Mouse (Mus musculus): ENCODE data around the gene Trim63.
"Not testable (repeated sequence)": the region's sequence is repeated elsewhere in the genome, so short reads cannot be mapped to it uniquely, and the experiment has no call there.

The Trim63 gene

DNA sequence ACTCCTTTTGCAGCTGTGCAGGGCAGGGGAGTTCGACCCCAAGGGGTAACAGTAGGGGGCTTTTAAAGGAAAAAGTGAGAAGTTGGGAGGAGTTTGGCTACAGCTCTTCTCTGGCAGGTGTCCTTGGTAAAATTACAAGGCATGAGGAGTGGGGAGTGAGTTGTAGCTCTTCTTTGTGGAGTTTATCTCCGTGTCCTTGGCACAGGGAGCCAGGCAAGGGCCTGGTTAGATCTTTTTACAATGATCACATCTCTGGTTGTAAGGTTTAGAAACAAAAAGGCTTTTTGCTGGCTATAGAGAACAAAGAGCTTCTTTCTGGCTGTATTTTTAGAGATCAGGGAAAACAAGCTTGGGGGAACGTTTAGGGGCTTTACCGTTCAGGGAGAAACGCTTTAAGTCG, 26.3 kb downstream of the Trim63 start:
- in situ Hi-C loops (cut with MboI), result not testable (repeated sequence)

DNA sequence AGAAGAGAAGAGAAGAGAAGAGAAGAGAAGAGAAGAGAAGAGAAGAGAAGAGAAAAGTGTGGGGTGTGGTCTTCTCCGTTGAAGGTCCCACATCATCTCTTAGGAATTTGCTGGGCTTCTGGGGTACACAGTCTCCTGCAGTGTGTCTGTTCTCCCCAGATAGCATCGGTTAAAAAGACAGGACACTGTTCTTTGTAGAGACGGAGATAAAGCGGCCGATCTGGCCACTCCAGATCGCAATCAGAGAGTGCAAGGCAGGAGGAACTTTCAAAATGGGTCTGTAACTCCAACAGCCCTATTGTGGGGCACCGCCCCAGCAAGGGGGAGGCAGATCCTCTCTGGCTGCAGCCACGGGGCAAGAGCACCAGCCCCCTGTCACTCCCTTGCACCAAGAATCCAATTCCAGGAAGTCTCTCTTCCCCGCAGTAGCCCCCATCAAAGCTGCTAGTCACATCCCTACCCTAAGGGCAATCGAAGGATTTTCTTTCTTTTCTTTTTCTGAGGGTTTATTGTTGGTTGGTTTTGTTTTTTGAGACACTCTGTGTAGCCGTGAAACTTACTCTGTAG, 27.4 kb downstream of the Trim63 start:
- in situ Hi-C loops (cut with MboI), result no loop called here

DNA sequence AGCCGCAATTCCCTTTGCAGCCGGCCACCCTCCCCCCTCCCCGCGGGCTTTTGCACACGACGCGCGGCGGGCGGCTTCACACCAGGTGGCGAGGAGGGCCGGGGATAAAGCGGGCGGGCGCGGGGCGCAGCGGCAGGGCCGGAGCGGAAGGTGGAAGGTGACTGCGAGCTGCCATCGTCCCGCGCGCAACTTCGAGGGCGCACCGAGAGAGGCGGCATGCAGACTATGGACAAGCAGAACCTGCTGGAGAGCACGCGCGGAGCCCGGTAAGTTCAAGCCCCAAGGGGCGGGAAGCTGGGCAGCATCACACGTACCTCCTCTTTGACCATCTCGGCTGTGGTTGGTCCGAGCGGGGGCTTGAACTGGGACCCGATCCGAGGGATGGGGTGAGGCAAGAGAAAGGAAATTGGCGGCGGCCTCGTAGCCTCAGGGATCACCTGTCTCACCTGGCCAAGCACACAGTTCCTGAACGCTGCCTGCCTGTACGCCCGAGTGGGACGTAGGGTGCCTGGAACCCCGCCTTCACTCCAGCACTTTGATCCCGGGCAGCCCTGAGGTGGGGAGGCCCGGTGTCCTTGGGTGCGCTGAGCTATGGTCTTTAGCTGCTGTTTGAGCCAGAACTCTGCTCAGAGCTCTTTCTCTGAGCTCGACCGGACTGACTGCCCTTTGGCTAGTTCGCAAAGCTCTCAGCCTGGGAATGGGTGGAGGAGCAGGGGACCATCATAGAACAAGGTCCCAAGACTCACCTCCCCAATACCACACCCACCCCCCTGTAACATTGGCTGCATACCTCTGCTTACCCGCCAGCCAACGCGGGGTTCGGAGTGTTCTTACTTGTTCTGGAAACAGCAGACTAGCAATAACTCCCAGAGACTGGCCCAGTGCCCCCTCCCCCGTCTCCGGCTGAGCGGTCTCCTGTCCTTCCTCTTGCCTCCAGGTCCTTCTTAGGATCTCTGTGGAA, 28.4 kb downstream of the Trim63 start, which contains the start of gene Slc30a2:
Gene Slc30a2, plus strand, starts transcription at position 111 of the 961 bp plus-strand sequence.
- in situ Hi-C loops (cut with MboI), result no loop called here

DNA sequence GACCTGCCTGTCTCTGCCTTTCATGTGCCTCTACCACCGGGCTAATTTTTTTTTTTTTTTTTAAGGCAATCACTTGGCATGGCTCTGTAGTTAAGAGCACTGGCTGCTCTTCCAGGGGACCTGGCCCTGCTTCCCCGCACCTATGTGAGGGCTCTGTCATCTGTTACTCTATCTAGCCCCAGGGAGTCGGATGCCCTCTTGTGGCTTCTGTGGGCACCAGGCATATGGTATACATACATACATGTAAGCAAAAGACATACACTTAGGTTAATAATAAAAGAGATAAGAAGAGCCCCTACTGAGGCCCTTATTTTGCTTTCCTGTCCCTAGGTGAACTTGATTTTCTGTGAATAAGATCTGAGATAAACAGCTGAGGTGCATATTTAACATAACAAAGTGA, 29.7 kb downstream of the Trim63 start:
- in situ Hi-C loops (cut with MboI), result no loop called here

DNA sequence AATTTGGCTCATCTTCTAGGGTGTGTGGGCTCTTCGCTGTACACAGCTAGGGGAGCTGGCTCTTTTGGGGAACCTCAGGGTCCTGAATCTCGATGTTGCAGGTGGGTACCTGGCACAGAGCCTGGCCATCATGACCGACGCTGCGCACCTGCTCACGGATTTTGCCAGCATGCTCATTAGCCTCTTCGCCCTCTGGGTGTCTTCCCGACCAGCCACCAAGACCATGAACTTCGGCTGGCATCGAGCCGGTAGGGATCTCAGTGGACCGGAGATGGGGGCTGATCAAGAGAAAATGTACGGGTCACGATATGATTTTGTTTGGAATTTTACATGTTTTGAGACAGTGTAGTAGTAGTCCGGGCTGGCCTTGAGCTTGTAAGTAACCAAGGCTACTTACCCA, 30.9 kb downstream of the Trim63 start:
- in situ Hi-C loops (cut with MboI), result no loop called here

DNA sequence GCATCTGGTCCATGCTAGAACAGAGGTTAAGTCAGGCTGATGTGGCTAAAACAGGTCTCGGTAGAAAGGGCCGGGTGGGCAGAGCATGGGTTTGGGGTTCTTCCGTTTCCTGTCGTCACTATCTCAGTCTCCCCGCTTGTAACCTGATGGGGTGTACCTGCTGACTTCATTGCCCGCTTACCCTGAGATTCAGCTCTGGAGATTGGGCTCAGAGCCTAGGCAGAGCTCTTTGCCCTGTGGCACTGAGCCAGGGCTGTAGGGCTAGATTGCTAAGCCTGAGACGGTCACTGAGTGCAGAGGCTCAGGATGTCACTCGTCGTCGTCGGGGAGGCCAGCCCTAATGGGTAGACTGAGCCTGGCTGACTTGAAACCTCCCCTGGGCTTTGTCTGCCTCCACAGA, 33.2 kb downstream of the Trim63 start:
- in situ Hi-C loops (cut with MboI), result no loop called here

DNA sequence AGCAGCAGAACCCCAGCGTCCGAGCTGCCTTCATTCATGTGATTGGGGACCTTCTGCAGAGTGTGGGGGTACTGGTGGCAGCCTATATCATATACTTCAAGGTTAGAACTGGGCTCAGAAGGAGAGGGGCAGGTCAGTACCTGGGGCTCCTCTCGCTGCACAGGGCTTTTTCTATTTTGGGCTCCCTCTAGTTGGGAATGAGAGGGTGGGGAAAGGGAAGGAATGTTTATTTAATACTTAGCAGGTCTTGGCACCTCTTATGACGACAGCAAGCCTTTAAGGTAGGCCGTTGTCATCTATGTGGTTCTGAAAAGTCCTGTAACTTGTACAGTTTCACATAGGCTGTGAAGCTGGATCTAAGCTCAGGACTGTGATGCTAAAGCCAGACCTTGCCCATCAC, 33.6 kb downstream of the Trim63 start:
- in situ Hi-C loops (cut with MboI), result no loop called here

DNA sequence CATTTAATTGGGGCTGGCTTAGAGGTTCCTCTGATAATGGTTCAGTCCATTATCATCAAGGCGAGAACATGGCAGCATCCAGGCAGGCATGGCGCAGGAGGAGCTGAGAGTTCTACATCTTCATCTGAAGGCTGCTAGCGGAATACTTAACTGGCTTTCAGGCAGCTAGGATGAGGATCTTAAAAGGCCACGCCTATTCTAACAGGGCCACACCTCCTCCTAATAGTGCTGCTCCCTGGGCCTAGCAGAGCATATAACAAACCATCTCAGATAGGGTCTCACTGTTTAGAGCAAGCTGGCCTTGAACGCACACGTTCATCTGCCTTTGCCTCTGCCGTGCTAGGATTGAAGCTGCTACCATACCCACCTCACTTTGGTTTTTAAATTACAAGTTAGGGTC, 34.9 kb downstream of the Trim63 start:
- in situ Hi-C loops (cut with MboI), result no loop called here

DNA sequence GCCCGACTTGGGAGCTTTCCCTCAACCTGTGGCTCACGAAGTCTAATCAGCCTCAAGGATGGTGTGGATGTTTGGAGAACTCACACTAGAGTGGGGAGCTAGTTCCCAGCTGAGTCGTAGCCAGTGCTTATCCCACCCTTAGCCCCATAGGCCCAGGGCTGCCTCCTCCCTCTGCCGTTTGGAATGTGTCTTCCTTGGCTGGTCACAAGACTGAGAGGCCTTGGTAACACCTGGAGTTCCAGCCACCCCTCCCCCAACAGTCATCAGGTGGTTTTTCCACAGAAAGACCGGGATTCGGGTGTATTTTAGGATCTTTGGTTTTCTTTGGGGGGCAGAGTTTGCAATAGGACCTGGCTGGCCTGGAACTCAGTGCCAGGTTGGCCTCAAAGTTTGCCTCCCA, 35.7 kb downstream of the Trim63 start:
- in situ Hi-C loops (cut with MboI), result no loop called here

DNA sequence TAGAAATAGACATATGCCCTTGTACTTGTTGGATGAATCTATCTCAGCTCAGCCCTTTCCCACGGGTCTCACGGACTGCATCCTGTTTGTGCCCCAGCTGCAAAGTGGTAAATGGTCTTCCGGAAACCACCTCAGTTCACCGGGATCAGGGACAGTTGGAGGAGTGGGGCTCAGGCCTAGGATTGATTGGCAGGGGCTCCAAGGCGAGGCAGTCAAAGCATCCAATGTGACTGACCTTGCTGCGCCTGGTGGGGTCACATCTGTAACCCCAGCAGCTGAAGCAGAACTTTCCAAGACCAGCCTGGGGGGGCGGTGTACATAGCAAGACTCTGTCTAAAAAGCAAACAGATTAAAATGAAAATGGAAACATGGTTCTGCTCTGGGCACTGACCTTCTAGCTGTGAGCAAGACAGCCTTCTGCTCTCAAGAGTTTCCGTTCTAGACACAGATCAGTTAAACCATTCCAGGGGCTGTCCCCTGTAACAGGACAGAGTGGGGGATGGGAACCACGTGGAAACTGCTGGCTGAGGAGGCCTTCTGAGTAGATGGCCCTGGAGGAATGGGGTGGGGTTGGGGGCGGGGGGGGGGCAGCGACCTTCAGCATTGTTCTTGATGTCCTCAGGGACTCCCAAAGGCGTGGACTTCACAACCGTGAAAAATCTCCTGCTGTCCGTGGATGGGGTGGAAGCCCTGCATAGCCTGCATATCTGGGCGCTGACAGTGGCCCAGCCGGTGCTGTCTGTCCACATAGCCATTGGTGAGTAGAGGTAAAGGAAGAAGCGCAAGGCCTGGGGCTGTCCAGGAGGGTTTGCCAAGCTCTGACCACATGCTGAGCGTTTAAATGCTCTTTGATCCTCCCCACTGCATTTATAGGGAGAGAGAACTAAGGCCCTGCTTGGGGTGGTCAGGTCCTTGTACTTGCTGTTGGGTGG, 36.7 kb downstream of the Trim63 start:
- in situ Hi-C loops (cut with MboI), result no loop called here

DNA sequence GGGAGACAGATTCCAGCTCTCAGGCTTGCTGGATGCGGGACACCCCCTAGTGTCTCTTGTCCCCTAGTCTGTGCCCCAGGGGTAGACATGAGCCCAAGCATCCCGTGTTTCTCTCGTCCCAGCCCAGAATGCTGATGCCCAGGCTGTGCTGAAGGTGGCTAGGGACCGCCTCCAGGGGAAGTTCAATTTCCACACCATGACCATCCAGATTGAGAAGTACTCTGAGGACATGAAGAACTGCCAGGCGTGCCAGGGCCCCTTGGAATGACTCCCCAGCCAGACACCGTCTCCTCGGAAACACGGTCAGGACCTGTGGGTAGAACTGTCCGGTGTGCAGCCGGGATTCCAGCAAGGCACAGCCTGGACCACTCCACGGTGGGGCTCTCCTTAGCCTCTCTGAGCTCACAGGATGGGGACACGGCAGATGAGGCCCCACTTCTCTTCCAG, 37.4 kb downstream of the Trim63 start:
- in situ Hi-C loops (cut with MboI), result no loop called here

DNA sequence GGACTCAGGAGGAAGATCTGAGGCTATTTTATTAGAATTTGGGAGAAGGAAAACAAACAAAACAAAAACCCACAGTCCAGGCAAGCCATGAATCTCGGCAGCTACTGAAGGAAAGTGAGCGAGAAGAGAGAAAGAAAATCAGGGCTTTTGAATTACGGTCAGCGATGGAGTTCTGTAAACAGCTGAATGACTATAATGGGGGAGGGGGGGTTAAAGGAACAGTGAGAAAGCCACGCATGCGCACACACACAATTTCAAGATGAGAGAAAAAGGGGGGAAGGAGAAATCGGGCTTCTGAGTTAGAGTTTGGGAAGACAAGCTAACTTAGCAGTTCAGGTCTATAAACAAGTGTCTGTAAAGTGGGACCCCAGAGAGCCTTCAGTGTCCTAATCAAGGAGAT, 38.0 kb downstream of the Trim63 start:
- in situ Hi-C loops (cut with MboI), result no loop called here

DNA sequence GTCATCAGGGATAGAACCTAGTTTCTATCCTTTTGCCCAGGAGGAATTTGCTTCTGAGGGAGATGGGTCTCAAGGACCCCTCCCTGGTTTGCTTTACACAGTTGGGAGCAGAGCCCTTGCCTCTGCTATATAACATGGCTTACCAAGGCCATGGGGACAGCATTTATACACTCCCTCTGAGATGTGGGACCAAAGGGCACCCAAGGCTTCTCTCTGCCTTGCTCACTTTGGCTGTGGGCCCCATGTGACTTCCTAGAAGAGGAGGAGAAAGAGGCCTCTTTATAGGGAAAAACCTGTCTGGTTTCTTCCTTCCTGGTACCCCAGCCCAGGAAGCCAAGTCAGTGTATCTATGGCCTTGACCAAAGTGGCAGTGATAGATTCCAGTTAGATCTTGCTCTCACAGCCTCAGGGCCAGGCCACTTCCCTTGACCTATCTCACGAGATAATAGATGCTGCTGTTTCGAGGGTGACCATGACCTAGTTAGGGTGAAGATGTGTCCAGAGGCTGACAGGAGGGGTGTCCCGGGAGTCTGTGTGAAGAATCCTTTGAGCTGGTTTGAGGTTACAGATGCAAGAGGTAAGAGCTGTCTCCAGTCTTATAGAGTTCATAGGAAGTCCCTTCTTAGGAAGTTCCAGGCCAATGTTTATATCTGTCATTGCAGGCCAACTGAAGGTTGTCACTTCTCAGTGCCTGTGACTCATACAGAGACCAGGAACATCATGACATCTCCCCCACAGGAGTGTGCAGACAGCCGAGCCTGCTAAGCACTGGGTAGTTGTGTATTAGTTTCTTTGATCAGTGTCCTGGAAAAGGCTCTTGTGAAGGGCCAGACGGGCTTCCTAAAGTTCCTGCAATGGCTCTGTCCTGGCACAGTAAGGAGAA, 38.8 kb downstream of the Trim63 start:
- in situ Hi-C loops (cut with MboI), result no loop called here

DNA sequence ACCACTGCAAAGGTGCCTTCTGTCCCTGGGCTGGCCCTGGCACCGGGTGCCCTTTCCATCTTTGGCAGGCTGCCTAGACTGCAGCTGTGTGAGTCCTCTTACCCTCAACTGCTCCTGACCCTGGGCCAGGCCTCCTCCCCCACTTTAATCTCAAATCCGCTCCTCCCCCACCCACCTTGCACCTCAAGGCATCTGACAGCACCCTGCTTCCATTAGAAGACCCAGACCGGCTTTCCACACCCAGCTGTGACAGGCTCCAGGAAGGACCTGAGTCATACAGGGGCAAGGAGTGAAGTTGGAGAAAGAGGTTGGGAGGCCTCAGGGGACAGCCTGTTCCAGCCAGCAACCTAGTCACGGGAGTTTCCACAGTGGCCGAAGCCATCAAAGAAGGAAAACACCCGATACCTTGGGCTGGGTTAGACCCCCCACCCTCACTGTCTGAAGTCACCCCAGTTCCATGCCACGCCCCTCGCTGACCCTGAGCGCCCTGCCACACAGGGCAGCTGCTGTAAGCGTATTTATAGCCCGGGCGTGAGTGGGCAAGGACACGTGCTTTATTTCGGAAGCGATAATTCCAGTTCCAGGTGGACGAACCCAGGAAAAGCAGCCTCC, 41.0 kb downstream of the Trim63 start:
- in situ Hi-C loops (cut with MboI), result no loop called here

DNA sequence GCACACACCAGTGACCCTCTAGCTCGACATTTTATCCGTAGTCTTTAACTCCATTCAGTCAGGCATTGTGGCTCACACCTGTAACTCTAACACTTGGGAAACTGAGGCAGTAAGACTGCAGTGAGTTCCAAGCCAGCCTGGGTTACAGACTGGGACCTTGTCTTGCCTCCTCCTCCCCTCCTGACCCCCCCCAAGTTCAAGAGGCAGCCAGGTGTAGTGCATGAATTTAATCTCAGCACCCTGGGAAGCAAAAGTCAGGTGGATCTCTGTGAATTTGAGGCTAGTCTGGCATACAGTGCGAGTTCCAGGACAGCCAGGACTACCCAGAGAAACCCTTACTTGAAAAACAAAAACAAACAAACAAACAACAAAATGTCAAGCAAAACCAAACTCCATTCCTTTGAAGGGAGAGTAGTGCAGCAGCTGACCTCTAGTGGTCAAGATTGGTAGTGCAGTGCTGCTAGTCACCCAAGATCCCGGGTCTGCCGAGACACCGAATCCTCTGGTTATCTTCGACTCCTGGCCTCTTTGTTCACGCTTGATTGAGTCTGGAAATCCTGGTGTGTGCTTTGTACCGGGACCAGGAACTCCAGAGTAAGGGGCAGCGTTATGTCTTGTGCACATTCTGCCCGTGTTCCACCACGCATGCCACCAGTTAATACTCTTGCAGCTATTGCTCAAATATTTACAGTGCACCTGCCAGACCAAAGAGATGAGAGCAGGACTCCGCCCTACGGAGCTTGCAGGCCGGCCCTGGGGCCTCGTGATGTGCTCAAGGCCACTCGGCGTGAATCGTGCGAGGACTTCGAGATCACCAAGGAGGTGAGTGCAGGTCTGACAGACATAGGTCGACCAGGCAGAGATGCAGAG, 41.9 kb downstream of the Trim63 start:
- in situ Hi-C loops (cut with MboI), result no loop called here

DNA sequence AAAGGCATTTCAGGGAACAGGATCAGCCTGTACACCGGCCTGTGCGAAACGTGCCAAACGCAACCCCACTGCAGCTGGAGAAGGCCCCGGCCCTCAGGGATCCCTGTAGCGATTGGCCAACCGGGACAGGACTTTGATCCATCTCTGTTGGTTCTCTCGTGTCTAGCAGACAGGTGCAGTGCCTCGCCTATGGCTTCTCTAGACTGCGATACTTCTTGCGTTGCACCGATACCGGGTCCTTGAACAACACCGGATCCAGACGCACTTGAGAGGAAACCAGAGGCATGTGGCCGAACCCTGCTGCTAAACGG, 42.5 kb downstream of the Trim63 start:
- in situ Hi-C loops (cut with MboI), result no loop called here

DNA sequence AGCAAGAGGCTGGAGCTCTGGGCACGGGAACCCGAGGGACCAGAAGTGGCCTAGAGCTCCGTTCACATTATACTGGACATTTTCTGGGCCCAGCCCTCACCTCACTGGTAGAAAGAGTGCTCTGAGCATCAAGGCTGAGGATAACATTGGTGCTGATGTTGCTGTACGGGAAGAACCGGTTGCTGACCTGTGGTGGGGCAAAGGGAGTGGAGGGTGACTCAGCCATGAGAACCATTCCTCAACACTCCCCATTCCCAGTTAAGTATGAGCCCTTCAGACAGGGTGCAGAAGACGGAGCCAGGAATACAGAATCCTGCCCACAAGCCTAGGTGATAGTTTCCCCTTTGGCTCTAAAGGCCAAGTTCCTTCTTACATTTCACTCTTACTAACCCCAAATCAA, 44.7 kb downstream of the Trim63 start:
- in situ Hi-C loops (cut with MboI), result no loop called here

DNA sequence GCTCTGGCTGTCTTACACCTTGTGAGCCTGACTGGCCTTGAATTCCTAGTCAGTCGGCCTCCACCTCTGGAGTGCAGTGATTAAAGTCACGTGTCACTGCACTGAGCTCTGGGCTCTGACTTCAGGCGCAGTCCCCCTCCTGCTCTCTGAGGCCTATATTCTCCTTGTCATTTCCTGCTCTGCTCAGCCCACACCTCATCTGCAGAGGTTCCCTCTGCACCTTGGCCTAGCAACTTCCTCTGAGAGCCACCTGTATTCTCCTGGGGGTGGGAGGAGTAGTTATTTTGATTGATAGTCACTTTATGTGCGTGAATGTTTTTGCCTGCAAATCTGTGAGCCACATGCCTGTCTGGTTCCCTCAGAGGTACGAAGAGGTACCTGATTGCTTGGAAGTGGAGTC, 46.3 kb downstream of the Trim63 start:
- in situ Hi-C loops (cut with MboI), result no loop called here

DNA sequence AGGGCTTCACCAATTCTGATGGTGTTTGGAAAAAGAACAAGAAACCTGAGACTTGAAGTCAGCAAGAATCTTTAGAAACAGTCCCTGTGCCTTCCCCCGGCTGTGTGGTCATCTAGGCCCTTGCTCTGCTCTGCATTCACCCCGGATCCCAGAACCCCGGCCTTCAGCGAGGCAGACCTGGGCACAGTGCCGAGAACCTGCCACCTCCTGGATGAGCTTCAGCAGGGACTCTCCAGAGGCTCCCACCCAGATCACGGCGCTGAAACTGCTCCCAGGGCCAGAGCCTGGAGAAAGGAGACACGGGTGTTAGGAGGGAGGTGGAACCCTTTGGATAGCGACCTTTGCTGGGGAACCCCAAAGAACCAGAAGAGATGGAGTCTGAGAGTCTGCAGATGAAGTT, 47.2 kb downstream of the Trim63 start:
- in situ Hi-C loops (cut with MboI), result no loop called here

DNA sequence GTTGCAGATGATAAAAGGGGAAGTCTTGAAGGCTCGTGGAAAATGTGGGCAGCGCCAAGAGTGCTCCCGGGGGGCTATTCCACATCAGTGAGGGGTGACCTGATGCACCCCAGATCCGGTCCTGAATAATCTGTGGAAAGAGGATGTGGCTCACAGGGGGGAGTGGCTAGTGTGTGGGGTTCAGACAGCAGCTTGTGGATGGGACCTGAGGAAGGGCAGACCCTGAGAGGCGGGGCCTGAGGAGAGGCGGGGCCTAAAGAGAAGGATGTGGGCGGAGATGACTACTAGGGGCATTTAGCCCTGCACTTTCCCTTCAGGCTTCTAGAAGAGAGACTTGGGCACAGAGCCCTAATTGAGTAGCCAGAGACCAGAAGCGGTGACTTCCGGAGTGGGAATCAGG, 47.7 kb downstream of the Trim63 start:
- in situ Hi-C loops (cut with MboI), result no loop called here

Measured in mature B cell (primary cell).